Mouse (Mus musculus): ENCODE data around the gene Esx1.

The Esx1 gene

DNA sequence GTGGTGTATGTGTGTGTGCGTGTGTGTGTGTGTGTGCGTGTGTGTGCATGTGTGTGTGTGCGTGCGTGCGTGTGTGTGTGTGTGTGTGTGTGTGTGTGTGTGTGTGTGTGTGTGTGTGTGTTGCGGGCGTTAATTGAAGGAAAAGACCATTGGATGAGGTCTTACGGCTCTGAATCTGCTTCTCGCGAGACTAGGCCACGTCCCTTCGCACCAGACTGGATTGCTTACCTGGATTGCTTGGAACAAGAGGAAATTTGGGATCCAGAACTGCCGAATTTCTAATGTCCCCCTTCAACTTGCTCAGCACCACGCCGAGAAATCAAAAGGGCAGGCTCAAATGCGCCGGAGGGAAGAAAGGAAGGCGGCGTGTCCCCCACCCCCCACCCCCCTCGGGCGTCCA lies at the start of gene Esx1:
TSS of gene Esx1 (minus strand) at position 366 of the 400 bp plus-strand sequence.
- DNase-seq (ENCODE audit: low spot score in 2 of 2) = no peak

DNA sequence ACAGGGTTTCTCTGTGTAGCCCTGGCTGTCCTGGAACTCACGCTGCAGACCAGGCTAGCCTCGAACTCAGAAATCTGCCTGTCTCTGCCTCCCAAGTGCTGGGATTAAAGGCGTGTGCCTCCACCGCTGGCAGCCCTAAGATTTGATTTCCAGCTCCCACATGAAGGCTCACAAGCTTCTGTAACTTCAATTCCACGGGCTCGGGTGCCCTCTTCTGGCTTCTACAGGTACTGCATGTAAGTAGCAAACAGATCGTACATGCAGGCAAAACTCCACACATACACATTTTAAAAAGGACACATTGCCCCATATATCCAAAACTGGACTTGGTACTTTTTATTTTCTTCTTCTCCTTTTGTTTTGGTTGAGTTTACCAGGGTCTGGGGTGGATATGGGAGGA lies 48.1 kb upstream of the Esx1 start:
- peak in 1 of 2 experiments; percentile 11 for DNase-seq (ENCODE audit: low spot score in 2 of 2)

DNA sequence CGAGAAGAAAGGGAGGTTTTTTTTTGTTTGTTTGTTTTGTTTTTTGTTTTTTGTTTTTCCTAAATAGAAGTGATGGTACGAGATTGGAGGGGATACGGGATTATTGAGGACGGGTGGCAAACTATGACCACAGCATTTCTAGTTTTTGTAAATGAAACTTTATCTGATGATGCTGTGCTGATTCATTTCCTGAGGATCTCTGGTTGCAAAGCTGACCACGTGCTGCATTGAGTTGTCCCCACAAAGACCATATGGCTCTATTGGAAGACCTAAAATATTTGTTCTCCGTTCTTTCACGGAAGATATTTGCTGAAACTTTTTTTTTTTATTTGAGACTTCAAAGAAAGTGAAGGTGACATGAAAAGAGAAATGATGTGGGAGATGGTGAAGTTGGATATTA lies 45.8 kb upstream of the Esx1 start:
- DNase-seq (ENCODE audit: low spot score in 2 of 2) = no peak

GRCm38 (mm10) chrX:137165621-137166020 lies 43.7 kb upstream of the Esx1 start:
- no peak for DNase-seq (ENCODE audit: low spot score in 2 of 2)

GRCm38 (mm10) chrX:137162700-137163099 lies 40.8 kb upstream of the Esx1 start:
- DNase-seq (ENCODE audit: low spot score in 2 of 2) = no peak

- DNase-seq (ENCODE audit: low spot score in 2 of 2) = no peak
Measured at GRCm38 (mm10) chrX:137160971-137161370, 39.1 kb upstream of the Esx1 start.

DNA sequence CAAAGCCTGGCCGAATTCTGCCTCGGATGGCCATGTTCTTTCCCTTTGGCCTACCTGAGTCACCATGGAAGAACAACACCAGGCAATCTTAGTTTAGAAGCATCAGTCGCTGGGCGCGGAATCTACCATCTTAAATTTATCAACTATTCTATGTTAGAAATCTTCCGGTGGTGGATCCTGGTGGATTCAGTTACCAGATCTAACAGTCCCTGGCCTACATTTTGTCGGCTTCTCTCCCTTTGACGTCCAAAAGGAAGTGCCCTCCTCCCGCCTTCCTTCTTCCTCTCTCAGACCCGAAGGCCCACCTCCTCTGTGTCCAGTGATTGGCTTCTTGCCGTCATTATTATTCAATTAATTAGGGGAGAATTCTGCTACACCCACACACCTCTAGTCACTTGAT lies 27.2 kb upstream of the Esx1 start:
- DNase-seq (ENCODE audit: low spot score in 2 of 2) = no peak

- no peak for DNase-seq (ENCODE audit: low spot score in 2 of 2)
Measured at GRCm38 (mm10) chrX:137144674-137145073, 22.8 kb upstream of the Esx1 start.

DNA sequence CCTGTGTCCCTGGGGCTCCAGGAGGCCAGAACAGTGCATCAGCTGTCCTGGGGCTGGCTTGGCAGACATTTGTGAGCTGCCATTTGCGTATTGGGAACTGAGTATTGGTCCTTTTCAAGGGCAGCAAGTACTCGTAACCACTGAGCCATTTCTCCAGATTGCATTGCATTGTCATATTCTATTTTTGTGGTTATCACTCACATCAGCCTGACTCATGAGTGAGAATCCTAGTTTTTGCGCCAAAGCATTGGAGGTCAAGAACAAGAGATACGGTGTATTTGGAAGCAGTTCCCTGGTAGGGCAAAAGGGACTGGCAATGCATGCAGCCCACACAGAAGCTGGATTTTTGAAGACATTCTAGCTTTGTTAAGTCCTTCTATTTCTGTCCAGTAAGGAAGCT lies 21.8 kb upstream of the Esx1 start:
- no peak for DNase-seq (ENCODE audit: low spot score in 2 of 2)

- DNase-seq (ENCODE audit: low spot score in 2 of 2) = peak in 1 of 2 experiments; percentile 67
Measured at GRCm38 (mm10) chrX:137142546-137142945, 20.7 kb upstream of the Esx1 start.

DNA sequence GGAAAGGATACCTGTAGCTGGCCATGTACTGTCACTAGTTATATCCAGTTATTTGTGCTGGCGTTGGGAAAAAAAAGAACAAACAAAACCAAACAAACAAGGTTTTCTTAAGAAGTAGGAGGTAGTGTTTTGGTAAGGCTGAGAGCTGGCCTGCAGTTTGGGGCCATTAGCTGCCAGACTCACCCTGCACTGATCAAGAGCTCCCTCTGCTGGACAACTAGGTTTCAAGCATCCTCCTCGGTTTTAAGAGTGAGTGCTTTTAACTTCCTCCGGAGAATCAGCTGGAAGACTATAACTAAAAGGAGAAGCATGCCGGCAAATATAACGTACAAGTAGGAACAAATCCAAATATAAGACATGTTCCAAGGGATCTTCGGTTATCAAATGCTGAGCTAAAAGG lies 19.8 kb upstream of the Esx1 start:
- peak; percentile 16 to 69 for DNase-seq (ENCODE audit: low spot score in 2 of 2)

GRCm38 (mm10) chrX:137127542-137127941 lies 5.7 kb upstream of the Esx1 start:
- DNase-seq (ENCODE audit: low spot score in 2 of 2) = peak in 1 of 2 experiments; percentile 48

- no peak for DNase-seq (ENCODE audit: low spot score in 2 of 2)
Measured at GRCm38 (mm10) chrX:137119675-137120423, 2.0 kb downstream of the Esx1 start.

DNA sequence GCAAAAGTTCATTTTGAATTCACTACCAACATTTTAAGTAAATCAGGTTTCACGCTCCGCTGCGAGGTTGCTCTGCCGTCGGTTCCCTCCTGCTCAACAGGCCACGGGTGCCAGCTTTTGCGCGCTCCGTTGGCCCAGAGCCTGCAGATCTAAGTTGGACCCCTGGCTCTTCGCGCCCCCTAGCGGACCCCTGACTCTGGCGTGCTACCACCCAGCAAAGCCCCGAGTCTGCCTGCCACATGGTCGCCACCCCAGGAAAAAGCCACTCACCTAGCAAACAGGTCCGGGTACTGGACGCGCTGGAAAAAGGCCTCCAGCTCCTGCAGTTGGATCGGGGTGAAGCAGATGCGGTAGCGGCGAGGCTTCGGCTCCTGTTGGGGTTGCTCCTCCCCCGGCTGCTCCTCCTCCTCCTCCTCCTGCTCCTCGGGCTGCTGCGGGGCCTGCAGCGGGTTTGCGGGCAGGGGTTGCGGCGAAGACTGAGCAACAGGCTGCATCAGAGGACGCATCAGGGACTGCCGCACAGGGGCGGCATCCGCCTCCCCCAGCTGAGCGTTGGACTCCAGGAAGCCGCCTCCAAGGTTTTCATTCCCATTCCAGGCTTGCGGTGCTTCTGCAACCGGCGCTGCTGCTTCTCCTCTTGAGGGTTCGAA lies 3.7 kb downstream of the Esx1 start:
- peak; percentile 27 to 68 for DNase-seq (ENCODE audit: low spot score in 2 of 2)

GRCm38 (mm10) chrX:137106498-137106897 lies 15.4 kb downstream of the Esx1 start:
- no peak for DNase-seq (ENCODE audit: low spot score in 2 of 2)

GRCm38 (mm10) chrX:137104531-137104930 lies 17.4 kb downstream of the Esx1 start:
- no peak for DNase-seq (ENCODE audit: low spot score in 2 of 2)
